Mouse (Mus musculus) layer of hippocampus, adult 9-10 months (tissue): ENCODE measurements around the gene Fbxw11.
"Not testable (repeated sequence)": the region's sequence is repeated elsewhere in the genome, so short reads cannot be mapped to it uniquely, and the experiment has no call there.

Source experiments
- DNase-seq: peaks from one replicate; pipeline ENCODE4 v3.0.0; 2022; ENCODE audit warnings: low spot score

Gene Fbxw11

GRCm38 (mm10) chr11:32676777-32677176 lies 34.3 kb downstream of the Fbxw11 start:
- DNase-seq: no peak

- DNase-seq: no peak
Measured at GRCm38 (mm10) chr11:32677811-32678210, 35.3 kb downstream of the Fbxw11 start.

- DNase-seq: not testable (repeated sequence)
Measured at GRCm38 (mm10) chr11:32679091-32679490, 36.6 kb downstream of the Fbxw11 start.

DNA sequence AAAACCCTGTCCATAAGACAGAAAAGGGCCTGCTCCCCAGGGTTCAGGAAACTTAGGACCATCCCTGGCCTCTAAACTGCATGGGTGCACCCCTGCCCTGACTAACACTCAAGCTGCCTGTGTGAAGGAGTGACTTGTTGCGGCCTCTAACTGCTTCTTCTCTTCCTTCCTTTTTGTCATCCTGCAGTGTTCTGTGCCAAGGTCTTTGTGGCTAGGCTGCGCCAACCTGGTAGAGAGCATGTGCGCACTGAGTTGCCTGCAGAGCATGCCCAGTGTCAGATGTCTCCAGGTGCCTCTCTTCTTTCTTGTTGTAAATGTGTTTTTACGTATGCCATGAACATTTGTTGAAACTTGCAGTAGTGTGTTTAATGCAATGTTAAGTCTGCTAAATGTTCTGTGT lies 37.5 kb downstream of the Fbxw11 start:
- DNase-seq: no peak

GRCm38 (mm10) chr11:32681192-32681795 lies 38.8 kb downstream of the Fbxw11 start:
- DNase-seq: no peak

DNA sequence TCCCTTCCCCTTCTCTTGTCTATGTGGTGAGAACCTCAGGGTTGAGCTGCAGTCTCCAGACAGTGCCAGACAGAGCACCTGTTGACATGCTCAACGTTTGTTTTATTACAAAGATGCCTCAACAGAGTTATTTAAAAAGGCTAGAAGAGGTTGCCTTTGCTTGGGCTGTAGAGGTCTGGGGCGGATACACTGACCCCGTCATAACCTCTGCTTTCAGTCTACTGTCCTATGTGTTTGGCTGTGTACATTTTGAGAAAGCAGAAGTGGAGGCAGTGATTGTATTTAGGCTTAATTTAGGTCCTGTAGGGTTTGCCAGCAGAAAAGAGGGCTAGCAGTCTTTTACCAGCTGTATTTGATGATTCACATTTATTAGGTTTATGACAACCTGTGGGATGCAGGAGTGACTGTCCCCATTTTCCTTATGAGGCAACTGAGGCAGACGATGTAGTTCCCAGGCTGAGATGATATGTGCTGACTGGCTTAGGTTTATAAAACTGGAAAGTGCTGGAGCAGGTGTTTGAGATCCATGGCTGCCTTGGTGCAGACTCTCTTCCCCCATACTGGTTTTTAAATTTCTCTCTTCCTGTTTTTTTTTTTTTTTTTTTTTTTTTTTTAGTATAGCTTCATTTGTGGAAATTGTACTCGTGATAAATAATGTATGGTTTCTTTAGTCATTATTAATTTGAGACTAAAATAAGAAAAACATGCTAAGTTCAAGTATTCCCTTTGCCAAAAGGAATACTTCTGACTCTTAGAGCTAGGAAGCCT lies 40.0 kb downstream of the Fbxw11 start:
- no peak for DNase-seq

- no peak for DNase-seq
Measured at GRCm38 (mm10) chr11:32684690-32685254, 42.2 kb downstream of the Fbxw11 start.

DNA sequence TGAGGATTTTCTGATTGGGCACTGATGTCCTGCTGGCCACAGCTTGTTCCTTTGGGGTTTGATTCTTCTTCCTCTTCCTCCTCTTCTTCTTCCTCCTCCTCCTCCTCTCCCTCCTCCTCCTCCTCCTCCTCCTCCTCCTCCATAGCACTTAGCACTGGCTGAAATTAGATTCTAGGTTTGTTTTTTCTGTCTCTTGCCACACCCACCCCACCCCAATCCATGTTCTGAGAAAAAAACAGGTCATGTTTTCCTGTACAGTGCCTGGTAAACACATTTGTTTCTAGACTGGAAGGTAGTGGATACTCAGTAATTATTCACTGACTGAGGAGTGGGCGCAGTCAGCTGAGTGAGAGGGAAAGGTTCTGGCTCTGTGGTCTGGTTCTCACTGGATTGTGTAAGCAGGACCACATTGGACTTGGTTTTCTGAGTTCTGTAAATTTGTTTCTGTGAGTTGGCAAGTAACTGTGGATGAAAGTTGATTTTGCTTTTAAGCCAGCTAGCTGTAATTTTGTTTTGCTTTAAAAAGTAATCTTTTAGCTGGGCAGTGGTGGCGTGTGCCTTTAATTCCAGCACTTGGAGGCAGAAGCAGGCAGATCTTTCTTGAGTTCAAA lies 45.8 kb downstream of the Fbxw11 start:
- DNase-seq: no peak

GRCm38 (mm10) chr11:32689510-32689909 lies 47.0 kb downstream of the Fbxw11 start:
- DNase-seq: no peak

- no peak for DNase-seq
Measured at GRCm38 (mm10) chr11:32692834-32693233, 50.3 kb downstream of the Fbxw11 start.

DNA sequence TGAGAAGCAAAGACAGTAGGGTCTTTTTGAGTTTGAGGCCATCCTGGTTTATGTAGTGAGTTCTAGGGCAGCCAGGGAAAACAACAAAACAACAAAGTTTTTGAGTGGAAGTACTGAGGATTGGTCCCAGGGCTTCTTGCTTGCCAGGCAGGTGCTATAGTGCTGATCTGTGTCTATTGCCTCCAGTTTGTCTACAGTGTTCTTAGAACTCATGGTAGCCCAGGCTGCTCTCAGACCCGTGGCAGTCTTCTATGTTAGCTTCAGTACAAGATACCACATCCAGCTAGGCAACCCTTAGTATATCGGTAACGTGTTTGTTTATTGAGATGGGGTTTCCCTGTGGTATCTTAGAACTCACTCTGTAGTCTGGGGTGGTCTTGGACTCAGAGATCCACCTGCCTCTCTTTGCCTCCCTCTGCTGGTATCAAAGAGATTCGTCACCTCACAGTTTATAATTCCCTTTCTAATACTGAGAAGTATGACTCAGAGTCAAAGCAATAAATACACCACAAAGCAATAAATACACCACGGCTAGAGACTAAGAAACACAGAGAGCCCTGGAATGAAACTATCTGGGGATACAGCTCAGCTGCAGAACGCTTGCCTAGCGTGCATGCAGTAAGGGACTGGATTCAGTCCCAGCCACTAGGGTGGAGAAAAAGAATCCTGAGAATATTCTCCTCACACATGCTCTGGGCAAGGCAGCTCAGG lies 51.1 kb downstream of the Fbxw11 start:
- DNase-seq: peak; percentile 20

DNA sequence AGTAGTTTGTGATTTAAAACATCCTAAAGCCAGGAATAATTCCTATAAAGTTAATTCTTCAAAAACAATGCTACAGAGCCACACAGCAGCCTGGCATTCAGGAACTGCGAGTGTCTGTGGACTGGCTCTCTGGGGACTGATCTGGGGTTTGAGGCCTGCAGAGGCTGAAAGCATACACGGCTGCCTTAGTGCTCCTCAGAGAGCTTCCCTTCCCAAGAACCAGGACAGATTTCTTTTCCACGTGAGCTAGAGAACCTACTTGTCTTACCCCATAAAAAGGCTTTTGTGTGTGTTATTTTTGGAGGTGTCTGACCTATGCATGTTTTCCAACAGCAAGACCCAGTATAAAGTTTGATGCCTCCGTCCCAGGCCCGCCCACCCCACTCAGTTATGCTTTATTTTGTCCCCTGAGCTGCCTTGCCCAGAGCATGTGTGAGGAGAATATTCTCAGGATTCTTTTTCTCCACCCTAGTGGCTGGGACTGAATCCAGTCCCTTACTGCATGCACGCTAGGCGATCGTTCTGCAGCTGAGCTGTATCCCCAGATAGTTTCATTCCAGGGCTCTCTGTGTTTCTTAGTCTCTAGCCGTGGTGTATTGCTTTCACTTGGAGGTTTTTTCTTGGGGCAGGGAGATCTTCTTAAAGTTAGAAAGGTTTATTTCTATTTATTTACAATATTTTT lies 51.9 kb downstream of the Fbxw11 start:
- not testable (repeated sequence) for DNase-seq

DNA sequence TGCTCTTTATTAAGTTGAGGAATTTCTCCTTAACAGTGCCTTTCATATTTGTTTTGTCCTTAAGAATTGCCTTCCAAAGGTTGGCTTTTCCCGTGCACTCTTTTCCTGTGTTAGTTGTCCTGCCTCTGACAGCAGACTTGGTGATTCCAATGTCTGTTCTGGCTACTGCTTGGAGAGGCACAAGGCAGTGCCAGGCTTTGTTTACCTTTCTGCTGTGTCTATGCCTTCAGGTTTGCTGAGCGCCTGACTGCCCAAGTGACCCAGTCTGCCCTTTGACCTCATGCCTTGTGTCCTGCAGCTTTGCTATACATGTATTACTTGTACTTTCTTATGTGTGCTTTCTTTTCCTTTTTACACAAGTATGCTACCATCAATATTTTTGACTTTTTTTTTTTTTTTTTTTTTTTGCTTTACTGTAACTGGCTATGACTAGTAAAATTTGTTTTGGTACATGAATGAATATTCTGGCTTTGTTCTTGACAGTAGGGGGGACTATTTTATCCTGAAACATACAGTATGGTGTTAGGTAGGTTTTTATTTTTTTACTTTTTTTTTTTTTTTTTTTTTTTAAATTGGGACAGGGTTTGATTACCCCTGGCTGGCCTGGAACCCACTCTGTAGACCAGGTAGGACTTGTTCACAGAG lies 54.0 kb downstream of the Fbxw11 start:
- DNase-seq: no peak

DNA sequence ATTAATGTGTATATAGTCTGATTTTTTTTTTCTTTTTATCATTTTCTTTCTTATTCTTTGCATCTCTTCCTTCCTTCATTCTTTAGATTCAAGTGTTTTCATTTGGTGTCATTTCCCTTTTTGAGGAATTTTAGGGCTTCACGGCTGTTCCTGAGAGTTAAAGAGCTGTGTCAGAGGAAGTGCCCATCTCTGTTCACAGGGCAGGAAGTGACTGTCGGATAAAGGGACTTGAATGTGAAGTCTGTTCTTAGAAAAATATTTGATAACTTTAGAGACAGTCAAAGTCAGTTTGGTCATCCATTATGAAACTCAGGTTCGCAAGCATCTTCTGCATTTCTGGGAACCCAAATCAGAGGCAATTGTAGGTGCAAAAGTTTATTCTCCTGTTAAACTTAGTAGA lies 55.2 kb downstream of the Fbxw11 start:
- DNase-seq: no peak

GRCm38 (mm10) chr11:32699913-32700493 lies 57.5 kb downstream of the Fbxw11 start:
- DNase-seq: no peak

- no peak for DNase-seq
Measured at GRCm38 (mm10) chr11:32701566-32701965, 59.0 kb downstream of the Fbxw11 start.

DNA sequence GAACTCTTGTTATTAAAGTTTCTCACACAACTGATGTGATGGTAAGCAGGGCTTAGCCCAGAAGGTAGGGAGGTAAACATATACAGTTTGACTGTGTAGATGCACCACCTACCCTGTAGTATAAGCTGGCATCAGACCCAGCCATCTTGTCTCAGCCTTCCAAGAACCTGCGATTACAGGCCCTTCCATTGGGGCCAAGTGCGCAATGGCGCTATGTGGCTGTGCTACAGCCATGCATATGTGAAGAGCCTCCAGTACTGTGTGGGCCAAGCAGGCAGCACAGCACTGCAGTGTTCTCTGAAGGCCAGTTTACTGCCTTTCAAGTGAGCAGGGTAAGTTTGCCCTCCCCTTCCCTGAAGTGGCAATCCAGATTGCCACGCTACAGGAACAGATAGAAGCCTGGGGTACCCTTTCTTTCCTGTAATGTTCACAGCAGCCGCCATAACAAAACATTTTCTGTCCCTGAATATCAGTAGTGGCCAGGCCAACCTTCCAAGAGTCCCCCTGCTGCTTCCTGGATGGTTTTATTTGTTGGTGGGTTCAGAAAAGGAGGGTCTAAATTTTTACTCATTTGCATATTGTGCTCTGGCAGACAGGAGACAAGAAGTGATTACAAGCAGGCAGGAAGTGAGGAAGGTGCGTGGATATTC lies 61.8 kb downstream of the Fbxw11 start:
- no peak for DNase-seq

GRCm38 (mm10) chr11:32706406-32706993 lies 64.0 kb downstream of the Fbxw11 start:
- DNase-seq: no peak

DNA sequence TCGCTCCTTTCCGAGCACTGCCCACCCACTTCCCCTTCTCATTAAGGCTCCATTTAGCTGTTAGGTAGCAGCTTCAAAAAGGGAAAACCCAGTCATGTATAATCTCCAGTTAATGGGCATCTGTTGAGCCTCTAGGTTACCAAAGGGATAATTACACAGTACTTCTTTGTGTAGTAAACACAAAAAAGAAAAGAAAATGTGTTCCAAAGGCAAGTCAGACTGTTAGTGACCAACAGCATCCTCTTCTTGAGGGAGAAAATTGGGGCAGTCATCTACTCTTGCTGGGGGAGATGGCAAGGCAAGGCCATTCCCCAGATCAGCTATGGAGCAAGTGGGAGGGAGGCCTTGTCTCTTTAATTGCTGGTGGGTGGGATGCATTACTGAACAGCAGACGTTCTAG lies 65.0 kb downstream of the Fbxw11 start:
- no peak for DNase-seq
